Mouse (Mus musculus) adrenal gland (tissue): ENCODE results near the gene Gapvd1.

ENCODE experiments used
- intact Hi-C: fragments of 180-260 bp; cut with DNase I; formaldehyde crosslinking; loops from one replicate; pipeline ENCODE4 v1.15.1; 2025

Gene Gapvd1

GRCm38 (mm10) chr2:34727045-34727728 is 27.8 kb downstream of the Gapvd1 start:
- intact Hi-C loops: loop anchor here (5.0 kb wide), 1 partner anchor 55 kb away; no protein-coding TSS in a partner anchor

- intact Hi-C loops: loop anchor here (5.0 kb wide), 1 partner anchor 53 kb away; no protein-coding TSS in a partner anchor
These were observed 29.8 kb downstream of the Gapvd1 start for GRCm38 (mm10) chr2:34725269-34725668.

DNA sequence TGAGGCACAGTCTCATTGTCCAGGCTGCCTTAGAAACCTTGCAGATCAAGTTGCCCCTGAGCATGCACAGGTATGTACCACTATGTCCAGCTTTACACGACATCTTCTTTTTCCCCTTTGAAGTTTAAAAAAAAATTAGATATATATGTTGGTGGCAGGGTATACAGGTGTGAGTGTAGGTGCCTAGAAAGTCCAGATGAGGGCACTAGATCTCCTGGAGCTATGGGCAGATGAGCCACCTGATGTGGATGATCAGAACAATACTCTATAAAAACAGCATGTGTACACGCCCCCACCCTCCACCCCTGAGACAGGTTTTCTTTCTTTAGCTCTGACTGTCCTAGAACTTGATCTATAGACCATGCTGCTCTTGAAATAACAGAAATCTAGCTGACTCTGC is 36.8 kb downstream of the Gapvd1 start:
- intact Hi-C loops: no loop called here

DNA sequence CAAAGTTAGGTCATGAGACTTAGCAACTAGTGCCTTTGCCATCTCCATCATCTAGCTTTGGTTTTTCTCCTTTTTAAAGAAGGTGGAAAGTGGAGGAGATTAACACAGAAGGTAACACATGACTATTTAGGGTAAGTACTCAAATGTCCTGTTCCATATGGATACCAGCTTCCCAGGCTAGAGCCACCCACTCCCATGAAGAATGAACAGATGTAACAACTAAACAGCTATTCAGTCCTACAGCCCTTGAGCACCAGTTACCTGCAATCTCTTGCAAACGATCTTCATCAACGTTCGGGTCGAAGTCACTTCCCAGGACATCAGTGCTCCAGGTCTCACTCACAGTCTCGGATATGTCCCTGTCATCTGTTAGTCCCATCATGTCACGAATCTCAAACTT is 43.1 kb downstream of the Gapvd1 start:
- intact Hi-C loops: no loop called here

GRCm38 (mm10) chr2:34708675-34709074 is 46.4 kb downstream of the Gapvd1 start:
- intact Hi-C loops: no loop called here

DNA sequence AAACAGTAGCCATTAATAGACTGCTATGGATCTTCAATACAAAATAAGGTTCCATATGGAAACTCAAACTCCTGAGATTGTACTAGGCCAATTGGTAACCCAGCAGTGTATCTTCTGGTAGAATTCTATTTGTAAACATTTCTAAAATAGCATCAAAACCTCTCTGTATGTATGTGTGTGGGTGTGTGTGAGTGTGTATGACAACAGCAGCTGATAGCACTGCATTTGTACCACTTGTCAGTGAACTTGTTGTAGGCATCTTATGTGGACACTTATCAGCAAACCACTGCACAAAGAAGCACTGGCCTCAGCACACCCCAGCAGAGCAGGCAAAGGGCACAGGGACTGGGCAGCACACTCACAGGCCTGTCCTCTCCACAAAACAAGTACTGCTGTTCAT is 58.4 kb downstream of the Gapvd1 start:
- intact Hi-C loops: no loop called here

DNA sequence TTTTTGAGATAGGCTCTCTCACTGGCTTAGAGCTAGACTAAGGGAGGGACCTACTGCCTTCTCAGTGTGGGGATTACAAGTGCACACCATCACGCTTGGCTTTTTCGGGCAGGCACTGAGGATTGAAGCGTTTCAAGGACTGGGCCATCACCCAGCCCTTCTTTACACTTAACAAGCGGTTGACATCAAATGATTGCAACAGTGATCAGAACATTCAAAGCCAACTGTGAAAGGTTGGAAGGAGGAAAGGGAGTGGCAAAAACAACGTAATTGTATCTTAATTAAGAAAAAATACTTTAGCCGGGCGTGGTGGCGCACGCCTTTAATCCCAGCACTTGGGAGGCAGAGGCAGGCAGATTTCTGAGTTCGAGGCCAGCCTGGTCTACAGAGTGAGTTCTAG is 62.2 kb downstream of the Gapvd1 start:
- intact Hi-C loops: no loop called here

- intact Hi-C loops: no loop called here
These were observed 70.8 kb downstream of the Gapvd1 start for GRCm38 (mm10) chr2:34684076-34684870.

- intact Hi-C loops: loop anchor here (10.0 kb wide), 1 partner anchor 297 kb away; no protein-coding TSS in a partner anchor
These were observed 77.1 kb downstream of the Gapvd1 start for GRCm38 (mm10) chr2:34677976-34678375.

GRCm38 (mm10) chr2:34677061-34677460 is 78.0 kb downstream of the Gapvd1 start:
- intact Hi-C loops: loop anchor here (10.0 kb wide), 1 partner anchor 298 kb away; no protein-coding TSS in a partner anchor

- intact Hi-C loops: loop anchor here (5.0 to 10.0 kb wide), 2 partner anchors 53 to 301 kb away; no protein-coding TSS in a partner anchor
These were observed 81.2 kb downstream of the Gapvd1 start for GRCm38 (mm10) chr2:34673846-34674245.

DNA sequence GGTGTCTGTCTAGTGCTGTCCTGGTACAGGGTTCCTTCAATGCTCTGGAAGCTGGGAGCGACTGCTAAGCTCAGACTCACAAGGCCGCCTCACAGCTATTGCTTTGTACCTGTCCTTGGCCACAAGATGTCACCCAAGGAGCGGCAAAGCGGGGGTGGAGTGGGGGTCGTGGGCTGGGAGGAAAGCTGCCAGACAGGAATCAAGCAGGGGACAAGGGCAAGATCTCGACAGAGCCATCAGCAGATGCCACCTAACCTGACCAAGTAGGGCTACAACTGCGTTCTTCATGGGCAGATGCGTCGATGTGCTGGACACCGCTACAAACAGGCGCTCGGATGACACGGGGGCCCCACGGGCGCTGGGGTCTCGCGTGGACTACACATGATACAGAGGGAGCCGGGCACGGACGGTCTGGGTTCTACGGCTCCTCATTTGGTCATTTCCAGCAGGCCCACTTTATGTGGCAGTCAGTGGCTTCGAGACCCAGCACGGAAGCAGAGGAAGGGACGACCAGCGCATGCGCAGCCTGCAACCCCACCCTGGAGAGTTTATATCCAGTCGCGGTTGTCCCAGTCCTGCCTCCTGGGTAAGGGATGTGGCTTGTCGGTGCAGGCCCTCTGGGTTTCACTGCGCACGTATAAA is 83.5 kb downstream of the Gapvd1 start:
- intact Hi-C loops: loop anchor here (5.0 to 10.0 kb wide), 2 partner anchors 56 to 303 kb away; no protein-coding TSS in a partner anchor

GRCm38 (mm10) chr2:34670470-34670869 is 84.6 kb downstream of the Gapvd1 start:
- intact Hi-C loops: loop anchor here (5.0 to 10.0 kb wide), 2 partner anchors 57 to 304 kb away; no protein-coding TSS in a partner anchor

- intact Hi-C loops: no loop called here
These were observed 85.8 kb downstream of the Gapvd1 start for GRCm38 (mm10) chr2:34669203-34669746.

GRCm38 (mm10) chr2:34668440-34669191 is 86.4 kb downstream of the Gapvd1 start:
- intact Hi-C loops: no loop called here

GRCm38 (mm10) chr2:34667820-34668219 is 87.2 kb downstream of the Gapvd1 start:
- intact Hi-C loops: no loop called here

GRCm38 (mm10) chr2:34647410-34647809 is 107.6 kb downstream of the Gapvd1 start:
- intact Hi-C loops: no loop called here

DNA sequence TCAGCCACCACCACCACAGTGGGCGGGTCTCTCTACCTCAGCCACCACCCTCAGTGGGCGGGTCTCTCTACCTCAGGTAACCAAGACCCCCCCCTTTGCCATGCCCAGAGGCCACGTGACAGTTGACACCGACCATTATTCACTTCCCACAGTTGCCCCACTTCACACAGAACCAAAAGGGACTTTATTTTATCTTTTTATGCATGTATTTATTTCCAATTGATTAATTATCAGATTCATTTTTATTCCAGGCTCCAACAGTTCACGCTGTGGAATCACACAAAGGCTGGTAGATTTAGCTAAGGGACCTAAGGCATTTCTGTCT is 108.5 kb downstream of the Gapvd1 start:
- intact Hi-C loops: no loop called here

- intact Hi-C loops: no loop called here
These were observed 109.0 kb downstream of the Gapvd1 start for GRCm38 (mm10) chr2:34645851-34646540.
